Mouse (Mus musculus) G1E (cell line): ENCODE data around the gene Pagr1a.
A peak's percentile ranks its signal among the peaks of the same experiment; 100 is the strongest.

Experiments used
- CTCF ChIP-seq: IDR thresholded peaks from 2 replicates; pipeline ENCODE4 v1.5.1; 2012; ENCODE audit warnings: low read depth, low read length, inconsistent platforms, mixed read lengths
- GATA1 ChIP-seq: IDR thresholded peaks from 2 replicates; pipeline ENCODE4 v1.6.1; 2012; ENCODE audit warnings: borderline replicate concordance, low read length, inconsistent platforms, mixed read lengths
- GATA2 ChIP-seq: IDR thresholded peaks from 2 replicates; pipeline ENCODE4 v1.6.1; 2012; ENCODE audit warnings: low read depth, low read length, inconsistent platforms, borderline replicate concordance
- POLR2AphosphoS5 ChIP-seq: IDR thresholded peaks from 2 replicates; pipeline ENCODE4 v1.6.1; 2012; ENCODE audit warnings: low read depth, low read length, inconsistent platforms; ENCODE audit not compliant: insufficient replicate concordance
- TAL1 ChIP-seq: conservative IDR thresholded peaks from 2 replicates; pipeline ENCODE4 v1.6.1; 2012; ENCODE audit warnings: low read depth, low read length, inconsistent platforms, mixed read lengths

- TF ChIP-seq CTCF (no peak), TAL1 (no peak), GATA1 (no peak), POLR2AphosphoS5 (peak; percentile 85), GATA2 (no peak)
These were observed 3.9 kb upstream of the Pagr1a start, which contains the start of the genes Gm42742 and Prrt2 for GRCm38 (mm10) chr7:127020901-127021562.
